Mouse (Mus musculus) bone marrow, adult 2 months (tissue): Measurements from ENCODE around the gene Zfp963.

Source experiments
- CTCF ChIP-seq: fragments of 200-500 bp; IDR thresholded peaks from 2 replicates; pipeline ENCODE4 v1.5.1; 2011; ENCODE audit warnings: low read length, control low read depth; ENCODE audit not compliant: control insufficient read depth, insufficient read depth
- POLR2A ChIP-seq: fragments of 200-500 bp; IDR thresholded peaks from 2 replicates; pipeline ENCODE4 v1.6.1; 2011; ENCODE audit warnings: low read depth, mild to moderate bottlenecking, control low read depth, low read length, borderline replicate concordance; ENCODE audit not compliant: control insufficient read depth

GRCm38 (mm10) chr8:69790364-69790763 lies 40.6 kb upstream of the Zfp963 start:
- TF ChIP-seq POLR2A = no peak
- TF ChIP-seq CTCF = no peak
